Mouse (Mus musculus) 416B (cell line): ENCODE measurements around the gene Mrpl12.

Experiments
- DNase-seq: peaks from one replicate; pipeline ENCODE4 v3.0.0; 2011; ENCODE audit warnings: low read depth

Gene Mrpl12

GRCm38 (mm10) chr11:120484265-120484981, at the start of gene Mrpl12:
Gene Mrpl12 (plus strand): TSS chr11:120484613.
- DNase-seq: peak; percentile 96

GRCm38 (mm10) chr11:120437152-120437856, 47.1 kb upstream of the Mrpl12 start, which contains the start of gene Nploc4:
Gene Nploc4 (minus strand): TSS chr11:120437708.
- peak; percentile 81 for DNase-seq

GRCm38 (mm10) chr11:120437857-120438385, 46.5 kb upstream of the Mrpl12 start:
- DNase-seq: no peak

- no peak for DNase-seq
Observed at GRCm38 (mm10) chr11:120442344-120442743, 42.1 kb upstream of the Mrpl12 start, which contains the start of gene Tspan10. Gene Tspan10 (plus strand): TSS chr11:120442644.

GRCm38 (mm10) chr11:120442765-120443280, 41.6 kb upstream of the Mrpl12 start:
- DNase-seq: no peak

- DNase-seq: no peak
Observed at GRCm38 (mm10) chr11:120444106-120444505, 40.3 kb upstream of the Mrpl12 start.

- no peak for DNase-seq
Observed at GRCm38 (mm10) chr11:120445475-120445874, 38.9 kb upstream of the Mrpl12 start.

GRCm38 (mm10) chr11:120447179-120447578, 37.2 kb upstream of the Mrpl12 start:
- DNase-seq: no peak

GRCm38 (mm10) chr11:120452246-120452645, 32.2 kb upstream of the Mrpl12 start:
- no peak for DNase-seq

- DNase-seq: no peak
Observed at GRCm38 (mm10) chr11:120453306-120453705, 31.1 kb upstream of the Mrpl12 start, which contains the start of gene Pde6g. Gene Pde6g (minus strand): TSS chr11:120453500.

- DNase-seq: no peak
Observed at GRCm38 (mm10) chr11:120454965-120455364, 29.4 kb upstream of the Mrpl12 start.

- no peak for DNase-seq
Observed at GRCm38 (mm10) chr11:120455413-120455812, 29.0 kb upstream of the Mrpl12 start.

GRCm38 (mm10) chr11:120457370-120457769, 27.0 kb upstream of the Mrpl12 start:
- DNase-seq: no peak

- DNase-seq: peak; percentile 92
Observed at GRCm38 (mm10) chr11:120457772-120458751, 26.4 kb upstream of the Mrpl12 start, which contains the start of the genes Oxld1 and Ccdc137. Gene Oxld1 (minus strand): TSS chr11:120458068. Gene Ccdc137 (plus strand): TSS chr11:120458115.

- DNase-seq: peak; percentile 68
Observed at GRCm38 (mm10) chr11:120458847-120459597, 25.4 kb upstream of the Mrpl12 start.

- DNase-seq: no peak
Observed at GRCm38 (mm10) chr11:120463536-120463935, 20.9 kb upstream of the Mrpl12 start.

GRCm38 (mm10) chr11:120464365-120464764, 20.0 kb upstream of the Mrpl12 start:
- DNase-seq: no peak

GRCm38 (mm10) chr11:120465521-120465920, 18.9 kb upstream of the Mrpl12 start:
- DNase-seq: no peak

GRCm38 (mm10) chr11:120467051-120467735, 17.2 kb upstream of the Mrpl12 start, which contains the start of gene Arl16:
Gene Arl16 (minus strand): TSS chr11:120467607.
- peak; percentile 98 for DNase-seq

- DNase-seq: no peak
Observed at GRCm38 (mm10) chr11:120467736-120468092, 16.7 kb upstream of the Mrpl12 start.
